Mouse (Mus musculus) ES-E14 (cell line): ENCODE measurements around the gene Prmt2. TPM values are rescaled to one million over a fixed set of nuclear protein-coding genes. Genes with fewer than 3 reads are reported as not detected.

Source experiments
- DNase-seq: peaks from one replicate; pipeline ENCODE4 v3.0.0-alpha.2; 2013; ENCODE audit warnings: low read depth, low spot score
- H3K27ac ChIP-seq: 2 replicates; pipeline ENCODE4 v1.5.1; 2012; ENCODE audit warnings: low read depth, mild to moderate bottlenecking, low read length, moderate library complexity, mixed read lengths; ENCODE audit not compliant: poor library complexity, insufficient read depth, severe bottlenecking
- H3K36me3 ChIP-seq: 2 replicates; pipeline ENCODE4 v1.6.1; 2012; ENCODE audit warnings: mild to moderate bottlenecking, low read length, moderate library complexity, mixed read lengths; ENCODE audit not compliant: control insufficient read depth, poor library complexity, insufficient read depth, severe bottlenecking
- H3K4me1 ChIP-seq, 2 experiments: fragments of 150-350 bp in 1 of 2; sonication (generic) in 1 of 2; 2 replicates each; pipeline ENCODE4 v1.6.1; 2012; ENCODE audit warnings: low read length in 2 of 2, mild to moderate bottlenecking in 1 of 2, mixed read lengths in 1 of 2; ENCODE audit not compliant: control insufficient read depth in 2 of 2, insufficient read depth in 2 of 2, poor library complexity in 1 of 2
- H3K4me3 ChIP-seq, 2 experiments: fragments of 150-350 bp in 1 of 2; sonication (generic) in 1 of 2; 2 replicates each; pipeline ENCODE4 v1.5.1; 2012; ENCODE audit warnings: low read length in 2 of 2, low read depth in 1 of 2, mild to moderate bottlenecking in 1 of 2, mixed read lengths in 1 of 2; ENCODE audit not compliant: insufficient read depth in 1 of 2, poor library complexity in 1 of 2, severe bottlenecking in 1 of 2
- H3K9ac ChIP-seq: 2 replicates; pipeline ENCODE4 v1.6.1; 2012; ENCODE audit warnings: low read depth, mild to moderate bottlenecking, low read length, mixed read lengths; ENCODE audit not compliant: poor library complexity, insufficient read depth, severe bottlenecking
- H3K9me3 ChIP-seq: fragments of 150-350 bp; sonication (generic); 2 replicates; pipeline ENCODE4 v1.6.1; 2012; ENCODE audit warnings: low read depth, mild to moderate bottlenecking, low read length; ENCODE audit not compliant: control insufficient read depth, insufficient read depth
- CHD2 ChIP-seq: IDR thresholded peaks from 2 replicates; pipeline ENCODE4 v1.6.1; 2014; ENCODE audit warnings: mild to moderate bottlenecking, low read depth, low read length, inconsistent platforms
- HCFC1 ChIP-seq: IDR thresholded peaks from 2 replicates; pipeline ENCODE4 v1.6.1; 2012; ENCODE audit warnings: low read length, inconsistent platforms, borderline replicate concordance; ENCODE audit not compliant: insufficient read depth
- MAFK ChIP-seq: IDR thresholded peaks from 2 replicates; pipeline ENCODE4 v1.6.1; 2014; ENCODE audit warnings: mild to moderate bottlenecking, low read depth, low read length, inconsistent platforms; ENCODE audit not compliant: insufficient read depth
- ZC3H11A ChIP-seq: IDR thresholded peaks from 2 replicates; pipeline ENCODE4 v1.6.1; 2012; ENCODE audit warnings: low read depth, mild to moderate bottlenecking, inconsistent platforms, low read length, borderline replicate concordance
- ZNF384 ChIP-seq: IDR thresholded peaks from 2 replicates; pipeline ENCODE4 v1.6.1; 2012; ENCODE audit warnings: low read depth, low read length, inconsistent platforms
- in situ Hi-C, 2 experiments: fragments of 600-800 bp; cut with MboI; formaldehyde crosslinking; loops; one replicate each; pipeline ENCODE4 v1.15.1; 2025; ENCODE audit warnings: low sequenced_read_pairs in 2 of 2, inconsistent platforms in 1 of 2; ENCODE audit not compliant: unreplicated experiment in 2 of 2
- total RNA-seq: library from RNA; depleted of rRNA; stranded (reverse); fragments of 300-350 nt; gene quantifications from 2 replicates; pipeline ENCODE4 v1.2.3, GENCODE M21; 2012; rRNA removed

Gene Prmt2
- total RNA-seq, 1 experiment, result 21.5 TPM

DNA sequence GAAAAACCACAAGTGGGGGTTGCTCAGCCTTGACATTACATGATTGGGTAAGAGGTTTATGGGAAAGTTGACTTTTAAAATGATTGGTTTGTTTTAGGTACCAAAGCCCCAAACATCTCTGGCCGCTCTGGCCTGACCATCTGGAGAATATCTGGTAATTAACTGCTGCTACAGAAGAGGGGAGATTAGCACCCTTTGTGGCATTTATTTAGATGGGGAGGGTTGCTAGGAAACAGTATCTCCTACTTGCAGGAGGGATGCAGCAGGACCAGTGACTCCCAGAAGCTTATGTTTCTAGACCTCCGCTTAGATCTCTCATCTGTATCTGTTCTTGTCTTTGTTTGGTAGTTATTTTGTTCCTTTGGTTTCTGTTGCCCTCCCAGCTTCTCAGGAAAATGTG is 62.8 kb downstream of the Prmt2 start:
- H3K9ac ChIP-seq, result no peak overlapping the region
- in situ Hi-C loops, result no loop called here
- no peak for TF ChIP-seq CHD2
- TF ChIP-seq MAFK, result no peak
- TF ChIP-seq HCFC1, result no peak
- no peak overlapping the region for H3K4me3 ChIP-seq
- no peaks in the 10 kb centered on the region for H3K4me1 ChIP-seq
- DNase-seq, result no peak
- H3K27ac ChIP-seq, result no peak overlapping the region
- H3K36me3 ChIP-seq, result no peaks in the 10 kb centered on the region
- H3K9me3 ChIP-seq, result no peaks in the 10 kb centered on the region

- Histone ChIP-seq H3K9ac (no peak overlapping the region), H3K9me3 (no peaks in the 10 kb centered on the region), H3K36me3 (no peaks in the 10 kb centered on the region), H3K27ac (no peak overlapping the region), H3K4me1 (no peaks in the 10 kb centered on the region), H3K4me3 (no peak overlapping the region)
- in situ Hi-C loops, result no loop called here
- TF ChIP-seq MAFK (no peak), HCFC1 (no peak), CHD2 (no peak), ZNF384 (no peak), ZC3H11A (no peak)
- no peak for DNase-seq
These were observed 79.7 kb downstream of the Prmt2 start for GRCm38 (mm10) chr10:76158009-76158408.

DNA sequence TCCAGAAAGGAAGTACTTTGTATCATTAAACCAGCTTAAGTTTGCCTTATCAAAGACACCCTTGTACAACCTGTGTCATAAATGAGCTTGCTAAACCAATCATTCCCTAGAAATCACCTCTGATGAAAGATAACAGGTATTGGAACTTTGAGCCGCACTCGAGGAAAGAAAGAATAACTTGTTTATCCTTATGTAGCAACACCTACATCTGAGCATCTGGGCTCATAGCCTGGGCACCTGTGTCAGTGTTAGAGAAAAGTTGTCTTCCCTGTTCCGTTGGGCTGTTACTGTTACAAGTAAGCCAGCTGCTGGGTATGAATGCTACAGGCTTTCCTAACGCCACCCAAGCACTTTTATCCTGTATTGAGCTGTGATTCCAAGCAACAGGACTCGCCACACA is 80.1 kb downstream of the Prmt2 start:
- no peak overlapping the region for H3K9ac ChIP-seq

More for the DNA sequence above, 80.1 kb downstream of the Prmt2 start:
- no peaks in the 10 kb centered on the region for H3K9me3 ChIP-seq
- TF ChIP-seq HCFC1 (no peak), ZC3H11A (no peak), CHD2 (no peak), ZNF384 (no peak), MAFK (no peak)
- in situ Hi-C loops, result no loop called here
- no peak overlapping the region for H3K4me3 ChIP-seq
- no peak overlapping the region for H3K27ac ChIP-seq
- H3K36me3 ChIP-seq, result no peaks in the 10 kb centered on the region
- H3K4me1 ChIP-seq, result no peaks in the 10 kb centered on the region
- no peak for DNase-seq

Other genes starting within 250 kb of the Prmt2 start
- gene Zfp280b, start 205.2 kb downstream of the Prmt2 start, total RNA-seq, result 22.1 and 31.6 TPM in 2 replicates
- 7.1 and 11.0 TPM in 2 replicates for gene Slc5a4b, start 126.9 kb downstream of the Prmt2 start, total RNA-seq
- 0.18 TPM in 1 of 2 replicates, not detected in the other for gene Slc5a4a, start 90.4 kb downstream of the Prmt2 start, total RNA-seq
- not detected in 2 replicates for gene S100b, start 16.0 kb upstream of the Prmt2 start, total RNA-seq
- gene Dip2a, start 107.4 kb upstream of the Prmt2 start, total RNA-seq, result 9.0 and 9.6 TPM in 2 replicates
- gene AC141477.1, start 202.6 kb upstream of the Prmt2 start, total RNA-seq, result not detected in 2 replicates
- gene Pcnt, start 204.9 kb upstream of the Prmt2 start, total RNA-seq, result 107 and 142 TPM in 2 replicates
- 0.32 and 0.36 TPM in 2 replicates for gene 2610028H24Rik, start 211.2 kb upstream of the Prmt2 start, total RNA-seq
- gene Mcm3ap, start 231.1 kb upstream of the Prmt2 start, total RNA-seq, result 94.6 and 110 TPM in 2 replicates
- gene Ybey, start 231.2 kb upstream of the Prmt2 start, total RNA-seq, result 3.6 and 4.6 TPM in 2 replicates